Mouse (Mus musculus) embryo, embryonic 11 days (tissue): ENCODE results near the gene Tmem54.

Experiments used
- DNase-seq: peaks from one replicate; pipeline ENCODE4 v3.0.0-alpha.2; 2015

The Tmem54 gene

GRCm38 (mm10) chr4:129130755-129131303, 25.5 kb downstream of the Tmem54 start:
- peak; percentile 79 for DNase-seq

- DNase-seq: peak; percentile 91
These were observed 29.6 kb downstream of the Tmem54 start for GRCm38 (mm10) chr4:129134799-129135585.

GRCm38 (mm10) chr4:129135637-129136036, 30.3 kb downstream of the Tmem54 start:
- no peak for DNase-seq

- no peak for DNase-seq
These were observed 30.8 kb downstream of the Tmem54 start for GRCm38 (mm10) chr4:129136189-129136578.

- DNase-seq: peak; percentile 56
These were observed 31.4 kb downstream of the Tmem54 start, which contains the start of gene Fndc5 for GRCm38 (mm10) chr4:129136579-129137391. Fndc5 (plus strand) TSS chr4:129136999.

GRCm38 (mm10) chr4:129137392-129138321, 32.3 kb downstream of the Tmem54 start:
- no peak for DNase-seq

GRCm38 (mm10) chr4:129139642-129140041, 34.3 kb downstream of the Tmem54 start:
- DNase-seq: no peak

GRCm38 (mm10) chr4:129140808-129141207, 35.5 kb downstream of the Tmem54 start:
- no peak for DNase-seq

- no peak for DNase-seq
These were observed 36.5 kb downstream of the Tmem54 start for GRCm38 (mm10) chr4:129141560-129142438.

- DNase-seq: no peak
These were observed 37.2 kb downstream of the Tmem54 start for GRCm38 (mm10) chr4:129142439-129143045.

- DNase-seq: no peak
These were observed 38.2 kb downstream of the Tmem54 start for GRCm38 (mm10) chr4:129143509-129143908.

- DNase-seq: no peak
These were observed 39.3 kb downstream of the Tmem54 start for GRCm38 (mm10) chr4:129144401-129145367.

GRCm38 (mm10) chr4:129145411-129145810, 40.1 kb downstream of the Tmem54 start:
- DNase-seq: no peak

GRCm38 (mm10) chr4:129145943-129146342, 40.6 kb downstream of the Tmem54 start:
- no peak for DNase-seq

GRCm38 (mm10) chr4:129146392-129146791, 41.0 kb downstream of the Tmem54 start:
- DNase-seq: no peak

- DNase-seq: no peak
These were observed 42.3 kb downstream of the Tmem54 start for GRCm38 (mm10) chr4:129147552-129148103.

GRCm38 (mm10) chr4:129149321-129149720, 44.0 kb downstream of the Tmem54 start:
- DNase-seq: no peak

- no peak for DNase-seq
These were observed 46.0 kb downstream of the Tmem54 start for GRCm38 (mm10) chr4:129151276-129151811.

- DNase-seq: no peak
These were observed 52.2 kb downstream of the Tmem54 start for GRCm38 (mm10) chr4:129157541-129157940.
